Mouse (Mus musculus): ENCODE measurements at regions not wholly inside any gene's neighbourhood (a gene's known extent, or its start where the extent isn't known, plus 50 kb on each side); places are given as distances from the start of the nearest gene placed in this dataset.
"Not testable (repeated sequence)": the region's sequence is repeated elsewhere in the genome, so short reads cannot be mapped to it uniquely, and the experiment has no call there.

DNA sequence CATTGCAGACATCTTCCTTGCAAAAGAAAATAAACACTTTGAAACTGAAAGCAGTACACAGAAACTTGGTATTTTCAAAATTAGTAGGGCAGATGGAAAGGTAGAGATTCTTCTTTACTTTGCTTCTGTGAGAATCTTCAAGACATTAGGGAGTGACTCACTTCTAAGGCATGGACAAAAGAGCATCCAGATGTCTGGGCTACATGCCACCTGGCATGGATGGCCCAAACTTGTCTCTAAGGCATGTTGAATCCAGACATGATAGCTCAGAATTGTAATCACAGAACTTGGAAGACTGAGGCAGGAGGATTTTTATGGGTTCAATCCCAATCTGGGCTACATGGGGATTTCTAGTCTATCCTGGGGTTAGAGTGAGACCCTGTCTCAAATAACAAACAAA, 58.4 kb downstream of the Ly6f start:
- intact Hi-C loops (cut with DNase I; ENCODE audit: low total_unique reads) = no loop called here
- DNase-seq = peak; percentile 19

DNA sequence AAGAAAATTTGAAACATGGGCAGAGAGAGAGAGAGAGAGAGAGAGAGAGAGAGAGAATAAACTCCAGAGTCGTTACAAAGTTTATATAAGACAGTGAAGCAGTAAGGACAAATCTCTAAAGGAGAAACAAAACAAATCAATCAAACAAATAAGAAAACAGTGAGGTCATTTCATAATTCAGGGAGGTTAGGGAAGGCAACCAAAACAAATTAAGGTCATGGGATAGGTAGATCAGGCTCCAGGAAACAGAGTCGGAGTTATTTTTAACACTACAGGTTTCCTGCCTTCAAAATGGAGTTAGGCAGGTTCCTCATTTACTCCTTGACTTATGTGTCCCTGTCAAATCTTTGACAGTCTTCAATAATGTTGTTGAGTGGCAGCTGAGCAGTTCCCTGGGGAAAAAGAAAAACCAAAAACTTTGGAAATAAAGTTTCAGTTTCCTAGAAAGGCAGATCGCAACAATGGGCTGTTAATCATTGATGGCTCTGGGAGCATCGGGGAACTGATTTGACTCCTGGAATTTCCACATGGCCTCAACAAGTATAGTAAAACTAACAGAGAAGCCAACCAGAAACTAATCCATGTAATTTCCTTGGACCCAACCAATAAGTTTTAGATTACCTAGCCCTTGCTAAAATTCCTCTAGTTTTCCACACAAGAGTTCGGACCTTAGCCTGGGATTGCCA, 88.0 kb downstream of the Ly6f start:
- intact Hi-C loops (cut with DNase I; ENCODE audit: low total_unique reads) = no loop called here
- DNase-seq = no peak

DNA sequence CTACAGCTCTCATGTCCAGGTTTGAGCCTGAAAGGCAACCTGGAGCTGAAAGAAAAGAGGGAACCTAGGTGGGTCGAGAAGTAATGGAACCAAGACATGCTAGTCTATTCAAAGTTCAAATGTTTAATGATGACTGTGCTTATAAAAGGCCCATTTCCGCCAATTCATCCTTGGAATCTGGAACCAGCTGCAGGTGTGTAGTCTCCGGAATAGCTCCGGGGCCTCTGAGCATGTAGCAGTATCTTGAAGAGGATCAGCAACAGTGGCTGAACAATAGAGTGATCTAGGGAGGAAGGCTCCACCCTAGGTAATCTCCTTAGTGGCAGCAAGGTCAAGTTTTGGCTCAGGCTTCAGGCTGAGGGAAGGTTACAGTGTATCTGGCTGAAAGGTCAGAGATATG, 103.4 kb downstream of the Ly6f start:
- DNase-seq = no peak
- intact Hi-C loops (cut with DNase I; ENCODE audit: low total_unique reads) = no loop called here

DNA sequence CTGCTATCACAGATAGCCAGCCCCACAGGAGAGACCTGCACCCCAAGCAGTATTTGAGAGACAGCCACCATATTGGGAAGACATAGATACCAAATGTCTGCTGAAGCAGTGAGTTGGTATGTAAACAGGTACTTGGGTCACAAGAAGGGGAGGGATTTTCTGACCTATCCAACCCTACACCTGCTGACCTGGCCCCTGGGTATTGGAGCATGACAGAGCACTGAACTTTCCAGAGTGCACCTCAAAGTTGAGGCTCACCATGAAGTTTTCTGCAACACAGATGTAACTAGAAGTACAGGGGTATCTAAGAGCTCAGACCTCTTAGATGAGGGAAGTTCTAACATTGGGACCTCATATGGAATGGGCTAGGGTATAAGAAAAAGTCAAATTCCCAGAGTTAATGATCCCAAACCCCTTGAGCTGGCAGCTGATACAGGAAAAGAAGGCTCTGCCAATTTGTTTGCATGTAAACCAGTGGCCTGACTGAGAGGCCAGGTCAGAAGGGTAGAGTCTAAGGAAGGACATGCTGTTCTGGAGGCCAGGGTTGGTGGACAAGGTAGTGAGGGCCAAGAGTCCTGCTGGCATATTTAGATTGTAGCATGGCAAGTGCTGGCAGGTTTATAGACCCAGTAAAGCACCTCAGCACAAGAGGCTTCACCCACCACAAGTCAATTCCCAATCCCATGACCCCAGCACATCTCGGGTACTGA, 108.3 kb downstream of the Ly6f start:
- no peak for DNase-seq
- intact Hi-C loops (cut with DNase I; ENCODE audit: low total_unique reads) = no loop called here

DNA sequence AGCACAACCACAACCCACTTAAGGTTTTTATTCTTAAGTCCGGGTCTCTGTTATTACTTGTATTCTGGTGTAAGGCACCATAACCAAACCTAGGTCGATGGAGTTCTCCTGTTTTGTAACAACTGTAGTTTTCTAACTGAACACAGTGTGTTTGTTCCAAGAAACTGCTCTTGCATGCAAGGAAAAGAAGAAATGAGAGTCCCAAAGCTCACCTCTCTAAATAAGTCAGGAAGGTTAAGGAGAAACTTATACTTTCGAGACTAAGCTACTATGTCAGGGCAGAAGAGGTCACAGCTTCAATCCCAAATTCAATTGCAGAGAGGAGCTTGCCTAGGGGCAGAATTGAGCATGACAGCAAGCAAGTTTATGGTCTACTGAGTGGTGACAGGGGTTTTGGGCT, 109.9 kb downstream of the Ly6f start:
- intact Hi-C loops (cut with DNase I; ENCODE audit: low total_unique reads) = no loop called here
- no peak for DNase-seq

DNA sequence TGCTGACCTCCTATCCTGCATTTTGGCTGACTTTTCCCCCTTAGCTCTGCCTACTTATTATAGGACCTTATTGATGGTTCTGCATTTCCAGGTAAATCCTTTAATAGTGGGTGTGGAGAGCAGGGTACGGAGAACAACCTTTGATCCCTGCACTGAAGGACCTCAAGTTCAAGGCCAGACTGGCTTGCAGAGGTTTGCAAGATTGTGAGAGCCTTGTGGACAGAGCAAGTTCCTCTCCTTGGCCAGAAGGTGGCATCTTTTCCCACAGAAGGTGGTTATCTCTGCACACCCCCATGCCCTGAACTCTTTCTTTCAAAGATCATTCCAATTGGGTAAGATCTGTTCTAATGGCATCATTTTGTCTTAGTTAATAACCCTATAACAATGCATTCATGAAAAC, 111.6 kb downstream of the Ly6f start:
- intact Hi-C loops (cut with DNase I; ENCODE audit: low total_unique reads) = no loop called here
- DNase-seq = no peak

DNA sequence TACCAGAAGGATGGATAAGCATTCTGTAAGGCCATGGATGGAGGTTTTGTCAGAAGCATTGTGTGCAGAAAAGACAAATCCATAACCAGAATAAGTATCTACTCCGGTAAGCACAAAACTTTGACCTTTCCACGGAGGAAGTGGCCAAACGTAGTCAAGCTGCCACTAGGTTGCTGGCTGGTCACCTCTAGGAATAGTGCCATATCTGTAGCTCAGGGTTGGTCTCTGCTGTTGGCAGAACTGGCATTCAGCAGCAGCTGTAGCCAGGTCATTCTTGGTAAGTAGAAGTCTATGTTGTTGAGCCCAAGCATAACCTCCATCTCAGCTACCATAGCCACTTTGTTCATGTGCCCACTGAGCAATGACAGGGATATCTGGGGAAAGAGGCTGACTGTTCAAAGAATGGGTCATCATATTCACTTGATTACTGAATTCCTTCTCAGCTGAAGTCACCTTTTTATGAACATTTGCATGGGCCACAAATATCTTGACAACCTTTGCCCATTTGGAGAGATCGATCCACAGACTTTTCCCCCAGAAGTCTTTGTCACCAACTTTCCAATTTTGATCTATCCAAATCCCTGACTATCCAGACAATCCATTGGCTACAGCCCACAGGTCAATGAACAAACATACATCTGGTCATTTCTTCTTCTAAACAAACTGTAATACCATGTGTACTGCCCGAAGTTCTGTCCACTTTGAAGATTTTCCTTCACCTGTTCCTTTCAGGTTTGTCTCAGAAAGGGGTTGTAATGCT, 114.2 kb downstream of the Ly6f start:
- intact Hi-C loops (cut with DNase I; ENCODE audit: low total_unique reads) = no loop called here
- no peak for DNase-seq

DNA sequence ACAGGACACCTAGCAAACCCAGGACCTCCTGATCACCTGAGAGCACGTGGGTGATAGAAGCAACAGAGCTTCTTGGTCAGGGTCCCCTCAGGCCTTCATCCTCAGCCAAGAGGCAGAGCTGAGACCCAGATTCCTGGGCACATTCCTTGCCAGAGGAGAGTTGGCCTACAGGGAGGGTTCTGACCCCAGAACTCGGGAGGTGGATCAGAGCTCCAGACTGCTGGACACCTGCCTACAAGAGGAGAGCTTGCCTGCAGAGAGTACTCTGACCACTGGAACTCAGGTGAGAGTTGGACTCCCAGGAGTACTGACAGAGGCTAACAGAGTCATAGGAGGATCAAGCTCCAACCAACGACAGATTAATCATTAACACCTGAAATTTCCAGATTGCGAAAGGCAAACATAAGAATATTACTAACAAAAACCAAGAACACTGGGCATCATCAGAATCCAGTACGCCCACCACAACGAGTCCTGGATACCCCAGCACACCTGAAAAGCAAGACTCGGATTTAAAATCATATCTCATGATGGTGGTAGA, 124.8 kb downstream of the Ly6f start:
- intact Hi-C loops (cut with DNase I; ENCODE audit: low total_unique reads); DNase-seq: not testable (repeated sequence)

DNA sequence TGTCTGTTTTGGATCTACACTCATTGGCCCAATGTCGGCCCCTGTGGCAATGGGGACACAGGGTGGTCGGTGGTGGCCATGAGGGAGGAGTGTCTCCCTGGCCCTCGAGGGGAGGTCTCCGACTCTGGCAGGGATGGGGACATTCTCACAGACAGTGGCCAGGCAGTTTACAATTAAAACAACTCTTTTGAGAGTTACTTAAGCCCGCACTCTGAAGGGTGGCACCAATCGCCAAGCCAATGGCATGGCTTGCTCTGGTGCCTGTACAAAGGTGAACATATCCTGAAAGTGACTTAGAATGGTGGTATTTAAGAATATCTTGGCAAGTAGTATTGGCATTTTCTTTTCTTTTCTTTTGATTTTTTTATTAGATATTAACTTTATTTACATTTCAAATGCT, 129.1 kb downstream of the Ly6f start:
- no peak for DNase-seq
- intact Hi-C loops (cut with DNase I; ENCODE audit: low total_unique reads) = no loop called here

Data from gastrocnemius, postnatal 14 days (tissue).